Mouse (Mus musculus) spleen, adult 2 months (tissue): Measurements from ENCODE around the gene Slfn14. TPM values are rescaled to one million over a fixed set of nuclear protein-coding genes. Genes with fewer than 3 reads are reported as not detected.

ENCODE experiments used
- DNase-seq, 2 experiments: peaks; one replicate each; pipeline versions ENCODE4 v3.0.0 to v3.0.0-alpha.2; 2012 to 2021; ENCODE audit warnings: low spot score in 2 of 2, low read depth in 1 of 2
- H3K27ac ChIP-seq: fragments of 200-500 bp; 2 replicates; pipeline ENCODE4 v1.5.1; 2012; ENCODE audit warnings: low read length, inconsistent platforms; ENCODE audit not compliant: insufficient read depth
- H3K27me3 ChIP-seq: fragments of 200-500 bp; 2 replicates; pipeline ENCODE4 v1.6.1; 2012; ENCODE audit warnings: mild to moderate bottlenecking, moderate library complexity, low read length, inconsistent platforms; ENCODE audit not compliant: control insufficient read depth, insufficient read depth
- H3K36me3 ChIP-seq: fragments of 200-500 bp; 2 replicates; pipeline ENCODE4 v1.6.1; 2012; ENCODE audit warnings: mild to moderate bottlenecking, low read length, inconsistent platforms; ENCODE audit not compliant: control insufficient read depth, insufficient read depth
- H3K4me1 ChIP-seq: fragments of 200-500 bp; 2 replicates; pipeline ENCODE4 v1.6.1; 2011; ENCODE audit warnings: inconsistent platforms; ENCODE audit not compliant: control insufficient read depth, insufficient read depth, insufficient read length
- H3K4me3 ChIP-seq: fragments of 200-500 bp; 2 replicates; pipeline ENCODE4 v1.5.1; 2011; ENCODE audit warnings: mild to moderate bottlenecking, inconsistent platforms; ENCODE audit not compliant: insufficient read depth, insufficient read length; ENCODE audit errors: extremely low read depth
- CTCF ChIP-seq: fragments of 200-500 bp; IDR thresholded peaks from 2 replicates; pipeline ENCODE4 v1.5.1; 2011; ENCODE audit warnings: mild to moderate bottlenecking, inconsistent platforms; ENCODE audit not compliant: insufficient read depth, insufficient read length, insufficient replicate concordance; ENCODE audit errors: extremely low read depth
- POLR2A ChIP-seq: fragments of 200-500 bp; IDR thresholded peaks from 2 replicates; pipeline ENCODE4 v1.6.1; 2011; ENCODE audit warnings: low read depth, low read length, inconsistent platforms
- WGBS: fragments of 180-500 bp; shearing (Covaris S2); methylation state at CpG from one replicate; pipeline ENCODE4 v1.1.7; 2018; 5-methylcytosine and 5-hydroxymethylcytosine counted together
- polyA plus RNA-seq: library from polyadenylated mRNA; depleted of rRNA; stranded (reverse); fragments of >200 nt; gene quantifications from 2 replicates; pipeline ENCODE4 v1.2.3, GENCODE M21; 2012

Slfn14 gene
- polyA plus RNA-seq, 1 experiment: 6.3 TPM

GRCm38 (mm10) chr11:83304485-83304884 is 18.0 kb upstream of the Slfn14 start:
- Histone ChIP-seq H3K4me3 (no peak overlapping the region), H3K27ac (no peak overlapping the region), H3K36me3 (peaks cover 5% of the 10 kb centered on the region), H3K4me1 (no peaks in the 10 kb centered on the region), H3K27me3 (no peaks in the 10 kb centered on the region)
- no peak for DNase-seq
- TF ChIP-seq POLR2A: no peak
- no peak for TF ChIP-seq CTCF
- whole genome bisulfite sequencing: 90% methylated on average over 2 of the region's 2 CpGs

- no peak for DNase-seq
Observed at GRCm38 (mm10) chr11:83303751-83304150, 17.2 kb upstream of the Slfn14 start.

DNA sequence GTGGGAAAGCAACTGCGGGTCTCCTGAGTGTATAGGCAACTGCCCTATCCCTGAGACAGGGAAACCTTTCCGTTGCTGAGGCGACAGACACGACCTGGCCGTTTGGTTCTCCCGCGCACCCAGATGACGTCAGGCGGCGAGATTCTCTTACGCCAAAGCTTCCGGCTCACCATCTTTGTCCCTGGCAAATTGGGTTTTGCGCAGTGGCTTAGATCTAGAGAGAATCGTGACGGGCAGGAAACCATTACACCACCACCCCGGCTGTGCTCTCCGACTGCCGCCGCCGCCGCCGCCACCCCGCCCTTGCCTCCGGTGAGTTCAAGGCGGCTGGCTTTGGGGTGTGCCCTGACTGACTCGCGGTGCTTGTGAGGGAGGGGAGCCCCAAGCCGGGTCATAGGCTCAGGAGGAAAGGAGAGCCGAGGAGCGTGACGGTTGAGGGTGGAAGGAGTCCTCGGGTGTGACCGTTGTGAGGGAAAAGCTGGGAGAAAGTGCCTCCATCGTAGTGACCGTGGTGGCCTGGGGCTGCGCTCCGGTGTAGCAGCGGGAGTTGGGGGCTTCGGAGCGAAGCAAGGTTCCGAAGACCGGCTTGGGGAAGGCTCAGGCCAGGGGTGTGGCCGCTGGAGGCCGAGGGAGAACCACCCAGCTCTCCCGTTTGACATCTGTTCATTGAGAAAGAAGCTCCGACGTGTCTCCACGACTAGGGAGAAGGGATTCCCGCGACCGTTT is 16.2 kb upstream of the Slfn14 start, which contains the start of gene Pex12:
Gene Pex12 (minus strand): TSS at position 61 of the 726 bp plus-strand sequence.
- H3K27me3 ChIP-seq: no peaks in the 10 kb centered on the region
- peak within 1 kb of the TSS; percentile 73 for H3K4me3 ChIP-seq
- no peaks in the 10 kb centered on the region for H3K36me3 ChIP-seq
- DNase-seq: peak; percentile 92 to 96
- TF ChIP-seq POLR2A: peak; percentile 6
- no peak for TF ChIP-seq CTCF
- H3K4me1 ChIP-seq: peaks cover 3% of the 10 kb centered on the region; the same call in 1 of the 2 replicates
- WGBS: under 1% methylated on average over 51 of the region's 51 CpGs
- peak within 1 kb of the TSS; percentile 83 for H3K27ac ChIP-seq

More at GRCm38 (mm10) chr11:83303751-83304150, 17.2 kb upstream of the Slfn14 start:
- H3K27me3 ChIP-seq: no peaks in the 10 kb centered on the region
- H3K27ac ChIP-seq: no peak overlapping the region
- no peaks in the 10 kb centered on the region for H3K4me1 ChIP-seq
- H3K36me3 ChIP-seq: peaks cover 5% of the 10 kb centered on the region
- TF ChIP-seq CTCF (no peak), POLR2A (no peak)
- WGBS: 73% methylated on average over 5 of the region's 5 CpGs
- H3K4me3 ChIP-seq: no peak overlapping the region

- WGBS: 7% methylated on average over 10 of the region's 10 CpGs
- H3K27me3 ChIP-seq: no peaks in the 10 kb centered on the region
- DNase-seq: peak in 1 of 2 experiments; percentile 31
- peaks cover 3% of the 10 kb centered on the region; the same call in 1 of the 2 replicates for H3K4me1 ChIP-seq
- H3K27ac ChIP-seq: peak overlapping the region; percentile 83
- H3K4me3 ChIP-seq: peak overlapping the region; percentile 73
- peaks cover 2% of the 10 kb centered on the region; the same call in 1 of the 2 replicates for H3K36me3 ChIP-seq
- TF ChIP-seq CTCF (no peak), POLR2A (no peak)
Observed at GRCm38 (mm10) chr11:83302124-83302523, 15.6 kb upstream of the Slfn14 start.

DNA sequence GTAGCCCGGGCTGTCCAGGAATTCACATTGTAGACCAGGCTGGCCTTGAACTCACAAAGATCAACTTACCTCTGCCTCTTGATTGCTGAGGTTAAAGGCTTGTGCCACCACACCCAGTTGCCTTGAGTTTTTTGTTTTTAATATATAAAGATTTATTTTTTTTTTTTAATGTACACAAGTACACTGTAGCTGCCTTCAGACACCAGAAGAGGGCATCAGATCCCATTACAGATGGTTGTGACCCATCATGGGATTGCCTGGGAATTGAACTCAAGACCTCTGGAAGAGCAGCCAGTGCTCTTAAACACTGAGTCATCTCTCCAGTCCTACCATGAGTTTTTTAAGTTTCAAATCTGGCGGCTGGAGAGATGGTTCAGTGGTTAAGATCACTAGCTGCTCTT is 14.9 kb upstream of the Slfn14 start:
- Histone ChIP-seq H3K4me3 (no peak overlapping the region), H3K27ac (no peak overlapping the region)
- WGBS: 62% methylated on average over 2 of the region's 2 CpGs

GRCm38 (mm10) chr11:83299724-83300123 is 13.2 kb upstream of the Slfn14 start:
- TF ChIP-seq CTCF (no peak), POLR2A (no peak)
- Histone ChIP-seq H3K27me3 (no peaks in the 10 kb centered on the region), H3K27ac (no peak overlapping the region), H3K4me3 (no peak overlapping the region), H3K36me3 (peaks cover 2% of the 10 kb centered on the region; the same call in 1 of the 2 replicates), H3K4me1 (peaks cover 3% of the 10 kb centered on the region; the same call in 1 of the 2 replicates)
- WGBS: 93% methylated on average over 9 of the region's 9 CpGs
- no peak for DNase-seq

More for the DNA sequence above, 14.9 kb upstream of the Slfn14 start:
- Histone ChIP-seq H3K4me1 (peaks cover 3% of the 10 kb centered on the region; the same call in 1 of the 2 replicates), H3K36me3 (peaks cover 2% of the 10 kb centered on the region; the same call in 1 of the 2 replicates), H3K27me3 (no peaks in the 10 kb centered on the region)
- TF ChIP-seq POLR2A (no peak), CTCF (no peak)
- no peak for DNase-seq
